Mouse (Mus musculus): ENCODE data around the gene Il1rl1. TPM values are rescaled to one million over a fixed set of nuclear protein-coding genes. Genes with fewer than 3 reads are reported as not detected.

Gene Il1rl1
- polyA plus RNA-seq, 1 experiment, result 0.28 TPM

DNA sequence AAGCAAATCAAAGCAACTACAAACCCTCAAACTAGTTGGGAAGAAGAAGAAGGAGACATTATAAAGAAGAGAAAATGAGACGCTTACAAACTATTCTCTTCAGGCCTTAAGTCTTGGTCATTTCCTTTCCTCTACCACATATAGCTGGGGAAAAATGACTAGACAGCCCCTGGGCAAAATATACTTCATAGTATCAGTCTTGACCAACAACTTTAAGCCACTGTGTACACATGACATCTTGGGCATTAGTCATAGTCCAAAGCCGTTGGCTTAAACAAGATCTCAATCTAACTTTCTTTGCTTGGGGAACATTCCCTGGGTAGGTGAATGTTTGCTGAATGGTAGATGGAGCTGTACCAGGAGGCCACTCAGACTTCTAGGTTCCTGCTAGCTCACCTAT, 12.3 kb upstream of the Il1rl1 start:
- no peak overlapping the region for H3K4me3 ChIP-seq (ENCODE audit: insufficient read depth, low read depth, low read length)
- no peak overlapping the region for H3K27ac ChIP-seq (ENCODE audit: insufficient read depth, low read depth, low read length)
- no peaks in the 10 kb centered on the region for H3K4me1 ChIP-seq (ENCODE audit: control insufficient read depth, insufficient read depth, low read length)
- no peaks in the 10 kb centered on the region for H3K36me3 ChIP-seq (ENCODE audit: control insufficient read depth, insufficient read depth, low read length)
- H3K27me3 ChIP-seq (replicated peaks; ENCODE audit: control insufficient read depth, insufficient read depth, low read length), result no peaks in the 10 kb centered on the region
- DNase-seq, result no peak
- TF ChIP-seq CTCF (conservative IDR thresholded peaks at IDR 0.05; ENCODE audit: insufficient read depth, insufficient read length, low read depth, low read length), result no peak
- no peak for TF ChIP-seq POLR2A (IDR thresholded peaks at IDR 0.05; ENCODE audit: low read depth, low read length)
- WGBS, result 88% methylated on average over 2 of the region's 2 CpGs

- H3K27me3 ChIP-seq (replicated peaks; ENCODE audit: control insufficient read depth, insufficient read depth, low read length), result no peaks in the 10 kb centered on the region
- H3K4me1 ChIP-seq (ENCODE audit: control insufficient read depth, insufficient read depth, low read length), result no peaks in the 10 kb centered on the region
- H3K27ac ChIP-seq (ENCODE audit: insufficient read depth, low read depth, low read length), result no peak overlapping the region
- 60% methylated on average over 5 of the region's 5 CpGs for WGBS
- DNase-seq, result peak; percentile 33
- TF ChIP-seq CTCF (conservative IDR thresholded peaks at IDR 0.05; ENCODE audit: insufficient read depth, insufficient read length, low read depth, low read length) (no peak), POLR2A (IDR thresholded peaks at IDR 0.05; ENCODE audit: low read depth, low read length) (no peak)
- no peak overlapping the region for H3K4me3 ChIP-seq (ENCODE audit: insufficient read depth, low read depth, low read length)
- no peaks in the 10 kb centered on the region for H3K36me3 ChIP-seq (ENCODE audit: control insufficient read depth, insufficient read depth, low read length)
Measured at GRCm38 (mm10) chr1:40418512-40418911, 10.9 kb upstream of the Il1rl1 start.

- Histone ChIP-seq H3K27me3 (replicated peaks; ENCODE audit: control insufficient read depth, insufficient read depth, low read length) (no peaks in the 10 kb centered on the region), H3K36me3 (ENCODE audit: control insufficient read depth, insufficient read depth, low read length) (no peaks in the 10 kb centered on the region), H3K27ac (ENCODE audit: insufficient read depth, low read depth, low read length) (no peak overlapping the region), H3K4me3 (ENCODE audit: insufficient read depth, low read depth, low read length) (no peak overlapping the region), H3K4me1 (ENCODE audit: control insufficient read depth, insufficient read depth, low read length) (no peaks in the 10 kb centered on the region)
- TF ChIP-seq POLR2A (IDR thresholded peaks at IDR 0.05; ENCODE audit: low read depth, low read length), result no peak
- TF ChIP-seq CTCF (conservative IDR thresholded peaks at IDR 0.05; ENCODE audit: insufficient read depth, insufficient read length, low read depth, low read length), result no peak
- no peak for DNase-seq
- 79% methylated on average over 6 of the region's 6 CpGs for WGBS
Measured at GRCm38 (mm10) chr1:40423892-40424291, 5.5 kb upstream of the Il1rl1 start.

DNA sequence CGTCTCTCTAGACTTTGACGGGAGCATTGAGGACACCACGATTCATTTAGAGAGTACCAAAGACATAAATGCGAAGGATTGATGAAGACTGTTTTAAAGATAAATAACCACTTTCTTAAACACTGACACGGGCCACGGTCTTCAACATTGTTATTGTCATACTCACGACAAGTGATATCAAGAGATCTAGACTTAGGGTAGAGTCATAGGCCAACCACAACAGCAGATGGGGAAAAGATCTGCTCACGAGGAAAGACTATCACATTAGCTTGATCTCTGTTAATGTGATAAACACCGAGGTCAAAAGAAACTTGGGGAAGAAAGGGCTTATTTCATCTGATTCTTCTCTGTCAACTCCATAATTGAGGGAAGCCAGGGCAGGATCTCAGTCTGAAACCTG, 2.1 kb upstream of the Il1rl1 start:
- DNase-seq, result no peak
- 85% methylated on average over 9 of the region's 9 CpGs for WGBS
- Histone ChIP-seq H3K27ac (ENCODE audit: insufficient read depth, low read depth, low read length) (no peak overlapping the region), H3K4me3 (ENCODE audit: insufficient read depth, low read depth, low read length) (no peak overlapping the region), H3K4me1 (ENCODE audit: control insufficient read depth, insufficient read depth, low read length) (no peaks in the 10 kb centered on the region), H3K27me3 (replicated peaks; ENCODE audit: control insufficient read depth, insufficient read depth, low read length) (no peaks in the 10 kb centered on the region), H3K36me3 (ENCODE audit: control insufficient read depth, insufficient read depth, low read length) (no peaks in the 10 kb centered on the region)
- TF ChIP-seq CTCF (conservative IDR thresholded peaks at IDR 0.05; ENCODE audit: insufficient read depth, insufficient read length, low read depth, low read length) (no peak), POLR2A (IDR thresholded peaks at IDR 0.05; ENCODE audit: low read depth, low read length) (no peak)

DNA sequence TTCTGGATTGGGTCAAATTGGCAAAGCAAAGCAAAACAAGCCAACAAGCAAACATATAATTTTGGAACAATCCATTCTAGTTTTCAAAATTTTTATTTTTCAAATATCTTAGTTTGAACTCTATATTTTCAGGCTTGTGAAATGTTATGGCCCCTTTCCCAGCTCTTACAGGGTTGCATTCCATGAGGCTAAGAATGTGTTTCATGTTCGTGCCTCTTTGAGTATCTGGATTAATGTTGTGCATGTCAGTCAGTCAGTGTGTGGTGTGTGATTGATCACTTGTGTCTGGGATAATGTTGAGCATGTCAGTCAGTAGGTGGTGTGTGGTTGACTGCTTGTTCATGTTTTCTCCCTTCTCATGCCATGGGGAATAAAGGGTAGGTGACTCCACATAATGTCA, 1.5 kb upstream of the Il1rl1 start:
- Histone ChIP-seq H3K27ac (ENCODE audit: insufficient read depth, low read depth, low read length) (no peak overlapping the region), H3K27me3 (replicated peaks; ENCODE audit: control insufficient read depth, insufficient read depth, low read length) (no peaks in the 10 kb centered on the region), H3K4me1 (ENCODE audit: control insufficient read depth, insufficient read depth, low read length) (no peaks in the 10 kb centered on the region), H3K36me3 (ENCODE audit: control insufficient read depth, insufficient read depth, low read length) (no peaks in the 10 kb centered on the region), H3K4me3 (ENCODE audit: insufficient read depth, low read depth, low read length) (no peak overlapping the region)
- DNase-seq, result no peak
- WGBS, result 71% methylated on average over 1 of the region's 1 CpGs
- TF ChIP-seq POLR2A (IDR thresholded peaks at IDR 0.05; ENCODE audit: low read depth, low read length) (no peak), CTCF (conservative IDR thresholded peaks at IDR 0.05; ENCODE audit: insufficient read depth, insufficient read length, low read depth, low read length) (no peak)

- Histone ChIP-seq H3K27me3 (replicated peaks; ENCODE audit: control insufficient read depth, insufficient read depth, low read length) (no peaks in the 10 kb centered on the region), H3K4me1 (ENCODE audit: control insufficient read depth, insufficient read depth, low read length) (no peaks in the 10 kb centered on the region), H3K27ac (ENCODE audit: insufficient read depth, low read depth, low read length) (no peak overlapping the region), H3K36me3 (ENCODE audit: control insufficient read depth, insufficient read depth, low read length) (no peaks in the 10 kb centered on the region), H3K4me3 (ENCODE audit: insufficient read depth, low read depth, low read length) (no peak overlapping the region)
- no peak for TF ChIP-seq POLR2A (IDR thresholded peaks at IDR 0.05; ENCODE audit: low read depth, low read length)
- TF ChIP-seq CTCF (conservative IDR thresholded peaks at IDR 0.05; ENCODE audit: insufficient read depth, insufficient read length, low read depth, low read length), result no peak
- DNase-seq, result no peak
- 83% methylated on average over 4 of the region's 4 CpGs for WGBS
Measured at GRCm38 (mm10) chr1:40430143-40430834, 919 bp downstream of the Il1rl1 start.

DNA sequence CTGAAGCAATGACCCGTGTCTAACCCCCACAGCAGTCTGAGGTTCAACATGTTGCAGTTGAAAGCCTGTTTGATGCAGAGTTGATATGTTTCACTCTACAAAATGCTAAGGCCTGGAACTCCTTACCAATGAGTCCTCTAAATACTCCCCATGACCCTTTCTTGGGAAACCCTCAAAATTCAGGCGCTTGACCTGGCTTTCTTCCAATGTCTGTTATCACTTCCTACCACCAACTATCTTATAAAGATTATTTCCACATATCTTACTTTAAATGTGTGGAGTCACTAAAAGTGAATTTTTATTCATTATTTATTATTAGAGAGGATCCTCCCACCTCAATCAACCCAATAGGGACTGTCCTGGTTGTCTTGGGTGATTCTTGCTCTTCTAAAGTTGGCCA, 2.8 kb downstream of the Il1rl1 start:
- H3K4me1 ChIP-seq (ENCODE audit: control insufficient read depth, insufficient read depth, low read length), result no peaks in the 10 kb centered on the region
- no peak overlapping the region for H3K4me3 ChIP-seq (ENCODE audit: insufficient read depth, low read depth, low read length)
- H3K27ac ChIP-seq (ENCODE audit: insufficient read depth, low read depth, low read length), result no peak overlapping the region
- 72% methylated on average over 2 of the region's 2 CpGs for WGBS
- TF ChIP-seq CTCF (conservative IDR thresholded peaks at IDR 0.05; ENCODE audit: insufficient read depth, insufficient read length, low read depth, low read length) (no peak), POLR2A (IDR thresholded peaks at IDR 0.05; ENCODE audit: low read depth, low read length) (no peak)
- no peak for DNase-seq
- H3K27me3 ChIP-seq (replicated peaks; ENCODE audit: control insufficient read depth, insufficient read depth, low read length), result no peaks in the 10 kb centered on the region
- H3K36me3 ChIP-seq (ENCODE audit: control insufficient read depth, insufficient read depth, low read length), result no peaks in the 10 kb centered on the region

All from kidney, adult 2 months (tissue).